Mouse (Mus musculus): ENCODE results near the gene Znrd1as.
A peak's percentile ranks its signal among the peaks of the same experiment; 100 is the strongest.
"Not testable (repeated sequence)": the region's sequence is repeated elsewhere in the genome, so short reads cannot be mapped to it uniquely, and the experiment has no call there.

The Znrd1as gene

DNA sequence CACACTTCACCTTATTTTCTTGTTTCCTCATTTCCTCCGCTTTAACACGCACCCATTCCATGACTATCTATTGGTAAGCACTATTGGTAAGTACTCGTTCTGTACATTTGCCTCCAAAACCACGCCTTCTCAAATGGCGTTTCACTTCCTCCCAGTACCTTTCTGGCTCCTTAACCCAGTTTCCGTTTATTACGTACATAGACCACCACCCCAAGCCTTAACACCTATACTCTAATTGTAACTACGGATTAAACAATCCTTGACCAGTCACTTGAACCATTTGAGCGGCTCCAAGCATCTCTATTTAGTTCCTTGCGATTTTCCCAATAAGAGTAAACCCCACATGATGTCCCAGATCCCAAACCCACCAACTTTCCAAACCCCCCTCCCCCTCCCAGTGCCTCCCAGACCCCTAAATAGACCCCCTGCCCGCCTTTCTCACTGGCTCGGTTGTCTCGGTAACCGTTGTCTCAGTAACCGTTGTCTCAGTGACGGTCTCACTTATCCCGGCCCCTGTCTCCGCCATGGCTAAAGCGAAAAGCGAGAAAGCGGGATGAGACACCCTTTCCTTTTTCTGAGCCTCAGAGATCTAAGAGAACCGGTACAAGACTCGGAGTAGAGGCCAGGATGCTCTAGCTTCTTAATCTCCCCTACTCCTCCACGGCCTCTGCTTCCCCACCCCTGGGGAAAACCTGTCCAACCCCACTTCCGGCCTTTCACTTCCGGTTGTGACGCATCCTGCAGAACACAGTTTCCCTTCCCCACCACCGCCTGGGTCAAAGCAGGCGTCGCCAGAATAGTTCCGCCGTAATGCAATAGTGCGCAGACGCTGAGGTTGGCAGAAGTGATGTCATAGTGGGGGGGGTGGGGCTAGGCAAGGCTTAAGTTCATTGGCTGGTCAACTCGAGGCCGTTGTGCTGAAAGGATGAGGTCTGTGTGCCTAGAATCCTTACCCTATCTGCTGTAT is 7.1 kb upstream of the Znrd1as start, which contains the start of gene Ppp1r11:
Gene Ppp1r11 (minus strand): TSS at position 761 of the 967 bp plus-strand sequence.
- DNase-seq (ENCODE audit: low spot score), result peak; percentile 99

DNA sequence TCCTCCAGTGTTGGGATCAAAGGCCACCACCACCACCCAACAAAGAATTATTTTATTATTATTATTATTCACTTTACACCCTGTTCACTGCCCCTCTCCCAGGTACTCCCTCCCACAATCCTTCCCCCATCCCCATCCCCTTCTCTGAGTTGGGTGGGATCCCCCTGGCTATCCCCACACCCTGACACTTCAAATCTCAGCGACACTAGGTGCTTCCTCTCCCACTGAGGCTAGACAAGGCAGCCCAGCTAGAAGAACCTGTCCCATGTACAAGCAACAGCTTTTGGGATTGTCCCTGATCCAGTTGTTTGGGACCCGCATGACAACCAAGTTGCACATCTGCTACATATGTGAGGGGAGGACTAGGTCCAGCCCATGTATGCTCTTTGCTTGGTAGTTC is 5.8 kb upstream of the Znrd1as start:
- no peak for DNase-seq (ENCODE audit: low spot score)

DNA sequence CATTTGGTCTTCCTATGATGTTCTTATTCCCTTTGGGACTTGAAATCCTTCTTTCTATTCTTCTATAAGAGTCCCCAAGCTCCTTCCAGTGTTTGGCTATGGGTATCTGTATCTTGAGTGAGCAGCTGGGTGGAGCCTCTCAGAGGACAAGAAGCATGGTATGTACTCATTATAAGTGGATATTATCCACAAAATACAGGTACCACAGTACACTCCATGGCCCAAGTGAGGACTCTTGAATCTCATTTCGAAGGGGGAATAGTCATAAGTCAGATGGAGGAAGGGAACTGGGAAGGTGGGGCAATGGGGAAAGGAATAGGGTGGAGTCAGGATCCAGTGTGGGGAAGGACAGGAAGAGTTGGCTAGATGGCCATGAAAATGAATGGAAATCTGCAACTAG is 5.3 kb upstream of the Znrd1as start:
- DNase-seq (ENCODE audit: low spot score), result no peak

DNA sequence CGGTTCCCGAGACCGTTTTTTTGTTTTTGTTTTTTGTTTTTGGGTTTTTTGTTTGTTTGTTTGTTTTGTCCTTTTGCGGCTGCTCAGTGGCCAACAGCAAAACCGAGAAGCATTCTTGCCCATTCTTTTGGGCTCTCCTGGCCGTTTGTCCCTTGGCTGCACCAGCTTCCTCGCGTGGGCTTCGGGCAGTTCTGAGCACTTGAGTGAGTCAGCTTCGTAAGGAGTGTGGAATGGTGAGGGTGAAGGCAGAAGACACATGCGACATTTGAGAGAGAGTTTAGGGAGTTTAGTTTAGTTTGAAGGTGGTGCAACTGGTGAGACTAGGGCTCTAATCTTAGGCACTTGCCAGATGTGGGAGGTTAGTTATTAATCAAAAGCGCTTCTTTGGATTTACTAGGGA is 492 bp downstream of the Znrd1as start:
- no peak for DNase-seq (ENCODE audit: low spot score)

DNA sequence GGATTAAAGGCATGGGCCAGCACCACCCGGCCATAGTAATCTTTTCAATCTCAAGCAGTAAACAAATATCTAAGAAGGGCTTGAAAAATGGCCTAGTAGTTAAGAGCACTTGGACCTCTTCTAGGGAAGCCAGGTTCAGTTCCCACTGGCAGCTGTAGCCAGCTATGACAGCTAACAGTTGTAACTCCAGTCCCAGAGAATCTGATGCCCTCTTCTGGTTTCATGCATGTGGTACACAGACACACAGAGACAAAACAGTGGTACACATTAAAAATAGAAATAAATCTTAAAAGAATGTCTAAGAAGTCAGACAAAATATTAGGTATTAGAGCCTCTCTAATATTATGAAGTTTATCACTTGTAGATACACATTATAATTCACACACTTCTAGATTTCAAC is 2.7 kb downstream of the Znrd1as start:
- DNase-seq (ENCODE audit: low spot score), result no peak

DNA sequence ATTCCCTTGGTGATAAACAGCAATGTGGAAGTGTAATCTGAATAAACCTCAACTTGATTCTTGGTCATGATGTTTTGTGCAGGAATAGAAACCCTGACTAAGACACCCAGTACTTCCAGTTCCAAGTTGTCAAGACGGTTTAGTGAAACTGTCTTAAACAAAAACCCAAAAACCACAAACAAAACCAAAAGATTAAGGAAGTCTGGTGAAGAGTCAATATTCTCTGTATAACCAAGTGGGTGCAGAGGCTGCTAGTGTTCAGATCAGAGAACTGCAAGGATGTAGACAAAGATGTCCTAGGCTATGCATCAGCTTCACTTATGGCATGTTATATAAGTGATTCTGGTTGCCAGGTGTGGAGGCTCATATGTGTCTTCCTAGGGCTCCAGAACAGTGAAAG is 8.5 kb downstream of the Znrd1as start:
- no peak for DNase-seq (ENCODE audit: low spot score)

DNA sequence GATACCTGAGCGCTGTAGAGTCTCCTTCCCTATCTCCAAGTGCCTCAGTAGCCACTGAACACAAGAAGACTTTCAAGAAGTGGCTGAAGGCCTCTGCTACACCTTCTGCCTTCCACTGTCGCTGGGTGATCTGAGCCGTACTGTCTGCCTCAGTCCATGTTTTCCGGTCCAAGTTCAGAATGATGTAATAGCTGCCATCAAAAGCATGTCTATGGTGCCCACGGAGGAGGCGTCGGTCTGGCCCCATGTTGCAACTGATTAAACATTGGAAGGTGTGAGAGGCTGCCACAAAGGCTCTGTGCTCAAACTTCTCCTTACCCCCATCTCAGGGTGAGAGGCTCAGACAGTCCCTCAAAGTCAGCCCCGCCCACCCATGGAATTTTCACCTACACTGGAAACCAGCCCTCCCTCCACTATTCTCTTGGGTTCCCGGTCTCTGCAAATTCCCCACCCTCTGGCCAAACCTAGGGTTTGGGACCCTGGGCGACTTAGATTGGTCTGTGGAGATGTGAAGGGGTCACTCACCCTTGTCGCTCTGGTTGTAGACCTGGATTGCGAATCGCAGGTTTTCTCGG is 12.0 kb downstream of the Znrd1as start:
- DNase-seq (ENCODE audit: low spot score), result no peak

DNA sequence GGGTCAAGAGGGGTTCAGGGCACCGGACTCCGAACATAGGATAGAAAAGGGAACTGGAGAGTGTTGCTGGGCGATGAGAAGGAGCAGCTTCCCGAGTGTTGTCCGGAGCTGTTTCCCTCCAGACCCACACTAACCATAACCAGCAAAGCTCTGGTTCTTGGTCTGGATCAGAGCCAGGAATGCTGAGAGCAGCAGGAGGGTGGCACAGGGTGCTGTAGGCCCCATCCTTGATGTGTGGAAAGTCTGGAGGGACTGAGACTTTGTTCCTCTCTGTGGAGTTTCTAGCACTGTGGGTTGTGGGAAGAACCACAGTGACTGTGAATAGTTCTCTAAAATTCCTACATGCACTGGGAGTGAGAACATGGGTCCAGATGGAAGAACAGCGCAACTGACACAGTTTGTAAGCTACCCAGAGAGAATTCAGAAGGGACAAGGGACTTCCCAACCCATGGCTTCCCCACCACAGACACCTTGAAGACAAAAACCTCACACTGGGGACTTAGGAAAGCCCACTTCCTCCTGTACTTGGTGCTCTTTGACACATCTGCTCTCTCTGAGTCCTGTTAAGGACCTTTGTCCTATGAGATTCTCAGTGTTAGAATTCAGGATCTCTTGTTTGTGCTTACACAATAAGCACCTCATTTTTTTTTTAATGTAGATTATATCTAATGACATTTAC is 12.9 kb downstream of the Znrd1as start:
- no peak for DNase-seq (ENCODE audit: low spot score)

DNA sequence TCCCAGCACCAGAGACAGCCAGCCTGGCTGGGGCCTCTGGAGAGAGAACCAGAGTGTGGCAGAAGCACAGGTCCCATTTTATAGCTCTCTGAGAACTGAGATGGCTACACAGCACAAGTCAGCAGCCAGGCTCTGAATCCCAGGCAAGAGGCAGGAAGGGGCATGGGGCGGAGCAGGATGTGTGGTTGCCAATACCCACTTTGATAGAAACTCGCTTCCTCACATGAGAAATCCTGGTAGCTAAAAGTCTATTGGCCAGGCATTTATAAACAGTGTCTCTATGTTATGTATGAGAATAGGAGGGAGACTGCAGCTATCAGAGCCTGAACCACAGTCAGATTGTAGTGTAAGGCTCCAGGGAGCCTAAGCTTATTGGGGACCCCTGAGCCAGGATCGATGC is 14.4 kb downstream of the Znrd1as start:
- DNase-seq (ENCODE audit: low spot score), result no peak

DNA sequence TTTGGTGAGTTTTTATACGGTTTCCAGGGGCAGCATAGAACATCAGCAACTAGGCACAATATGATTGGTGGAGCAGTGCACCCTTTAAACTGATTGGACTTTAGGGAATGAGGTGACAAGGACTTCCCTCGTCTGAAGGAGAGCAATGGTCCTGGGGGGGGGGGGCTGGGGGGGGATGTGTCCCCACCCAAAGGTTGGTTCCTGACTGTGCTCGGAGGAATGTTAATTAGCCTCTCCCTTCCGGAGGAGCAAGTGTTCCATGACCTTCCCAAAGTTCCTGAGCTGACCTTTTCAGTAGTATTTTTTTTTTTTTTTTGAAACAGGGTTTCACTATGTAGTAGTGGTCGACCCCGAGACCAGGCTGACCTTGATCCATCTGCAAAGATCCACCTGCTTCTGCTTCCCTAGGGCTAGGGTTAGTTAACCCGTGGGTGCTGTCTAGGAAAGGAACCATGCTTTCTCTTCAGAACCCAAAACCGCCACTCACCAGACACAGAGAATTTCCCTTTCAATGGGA is 14.9 kb downstream of the Znrd1as start:
- no peak for DNase-seq (ENCODE audit: low spot score)

DNA sequence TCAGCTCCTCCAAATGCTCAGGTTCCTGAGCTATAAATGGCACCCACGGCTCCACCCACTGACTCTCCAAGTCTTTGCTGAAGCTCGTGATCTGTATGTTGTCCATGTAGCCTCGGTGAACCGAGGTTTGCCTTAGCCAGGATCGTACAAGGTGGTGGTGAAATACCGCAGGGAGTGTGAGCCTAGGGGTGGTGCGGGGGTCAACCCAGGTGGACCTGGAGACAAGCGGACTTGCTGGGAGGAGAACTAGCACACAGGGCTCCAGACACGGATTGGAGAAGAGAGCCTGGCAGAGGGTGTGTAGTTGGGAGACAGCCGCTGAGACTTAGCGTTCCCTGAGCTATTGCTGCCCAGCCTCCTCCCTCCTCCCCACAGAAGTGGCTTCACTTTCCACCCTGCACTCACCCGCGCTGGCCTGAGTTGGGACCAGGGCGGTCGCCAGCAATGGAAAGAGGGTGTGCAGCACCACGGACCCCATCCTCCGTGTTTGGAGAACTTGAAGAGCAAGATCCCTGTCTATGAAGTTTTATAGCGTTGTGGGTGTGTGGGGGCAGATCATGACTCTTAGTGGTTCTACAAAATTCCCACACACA is 22.9 kb downstream of the Znrd1as start, which contains the start of gene 2410137M14Rik:
Gene 2410137M14Rik (minus strand): TSS at position 17 of the 593 bp plus-strand sequence.
- DNase-seq (ENCODE audit: low spot score), result peak; percentile 17

DNA sequence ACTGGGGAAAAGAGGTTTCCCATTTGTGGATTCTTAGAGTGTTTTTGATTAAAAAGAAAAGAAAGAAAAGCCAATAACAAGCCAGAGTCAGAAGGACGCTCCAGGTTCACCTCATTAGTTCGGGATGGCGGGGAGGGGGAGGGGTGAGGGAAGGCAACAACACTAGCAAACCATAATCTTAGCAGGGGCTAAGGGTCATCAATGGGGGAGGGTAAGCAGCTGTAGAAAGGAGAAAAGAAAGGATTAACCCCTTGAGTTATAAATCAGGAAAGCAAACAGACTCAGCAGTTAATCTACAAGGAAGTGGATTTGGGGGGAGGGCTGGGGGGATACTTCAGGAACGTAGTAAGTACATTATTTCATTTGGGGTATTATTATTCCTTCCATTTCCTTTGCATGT is 23.5 kb downstream of the Znrd1as start:
- peak; percentile 55 for DNase-seq (ENCODE audit: low spot score)

DNA sequence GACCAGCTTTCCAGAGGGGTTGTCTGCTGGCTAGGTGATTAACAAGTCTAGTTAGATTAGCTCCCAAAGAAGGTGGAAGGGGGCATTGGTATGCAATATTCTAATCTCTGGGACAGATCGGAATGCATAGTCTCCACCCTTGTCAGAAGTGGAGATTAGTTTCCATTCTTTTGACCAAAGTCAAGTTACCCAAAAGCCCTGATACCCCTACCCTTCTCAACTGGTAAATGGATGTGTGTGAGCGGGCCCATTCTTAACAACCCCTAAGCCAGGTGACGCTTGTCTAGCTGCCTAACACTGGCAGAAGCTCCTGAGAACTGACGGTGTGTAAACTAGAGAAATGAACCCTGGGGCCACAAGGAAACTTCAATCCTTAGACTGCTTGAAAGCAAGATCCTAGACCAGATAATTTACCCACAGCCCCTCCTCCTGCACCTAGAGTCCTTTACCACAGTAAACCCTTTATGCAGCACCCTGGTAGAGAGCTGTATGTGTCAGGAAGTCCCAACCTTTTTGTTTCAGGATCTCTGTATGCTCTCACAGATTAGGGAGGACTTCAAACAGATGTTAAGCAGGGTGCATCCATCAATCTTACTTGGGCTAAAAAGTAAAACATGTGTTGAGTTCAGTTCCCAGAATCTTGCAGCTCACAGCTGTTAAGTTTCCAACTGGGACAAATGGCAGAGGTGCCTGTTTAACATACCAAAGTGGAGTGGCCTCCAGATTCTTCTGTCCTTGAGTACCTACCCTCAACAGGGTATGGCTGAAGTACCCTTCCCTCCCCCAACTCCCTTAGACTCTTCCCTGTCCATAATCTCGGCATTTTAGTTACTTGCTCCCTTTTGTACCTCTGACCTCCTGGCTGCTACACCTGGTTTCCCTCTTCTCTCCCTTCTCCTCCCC is 24.1 kb downstream of the Znrd1as start:
- DNase-seq (ENCODE audit: low spot score), result peak; percentile 15

DNA sequence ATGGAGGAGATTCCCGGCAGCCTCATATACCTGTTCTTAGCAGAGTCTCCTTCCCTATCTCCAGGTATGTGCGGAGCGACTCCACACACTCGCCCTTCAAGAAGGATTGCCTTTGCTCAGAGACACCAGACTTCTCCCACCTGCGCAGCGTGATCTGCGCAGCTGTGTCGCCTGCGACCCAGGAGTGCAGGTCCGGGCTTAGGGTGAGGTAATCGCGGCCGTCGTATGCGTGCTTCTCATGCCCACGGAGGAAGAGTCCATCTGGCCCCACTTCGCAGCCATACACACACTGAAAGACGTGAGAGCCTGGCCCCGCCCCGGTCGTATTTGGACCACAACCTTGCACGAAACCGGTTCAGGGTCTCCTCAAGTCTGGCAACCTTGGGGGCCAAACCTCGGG is 30.1 kb downstream of the Znrd1as start:
- DNase-seq (ENCODE audit: low spot score), result no peak

DNA sequence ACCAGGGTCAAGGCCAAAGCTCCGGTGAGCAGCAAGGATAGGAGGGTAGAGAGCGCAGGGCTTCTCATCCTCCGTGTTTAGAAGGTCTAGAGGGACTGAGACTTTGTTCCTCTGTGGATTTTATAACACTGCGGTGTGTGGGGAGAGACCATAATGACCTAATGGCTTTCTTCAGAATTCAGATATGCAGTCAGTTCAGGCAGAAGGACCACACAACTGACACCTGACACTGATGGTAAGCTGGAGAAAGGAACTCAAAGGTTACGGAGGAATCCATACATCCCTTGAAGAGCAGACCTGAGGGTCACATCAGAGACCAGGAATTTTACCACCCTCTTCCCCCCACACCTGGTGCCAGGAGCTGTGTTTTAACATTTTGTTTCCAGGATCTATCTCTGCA is 31.0 kb downstream of the Znrd1as start, which contains the start of gene H2-M5:
Gene H2-M5 (minus strand): TSS at position 101 of the 400 bp plus-strand sequence.
- DNase-seq (ENCODE audit: low spot score), result no peak

DNA sequence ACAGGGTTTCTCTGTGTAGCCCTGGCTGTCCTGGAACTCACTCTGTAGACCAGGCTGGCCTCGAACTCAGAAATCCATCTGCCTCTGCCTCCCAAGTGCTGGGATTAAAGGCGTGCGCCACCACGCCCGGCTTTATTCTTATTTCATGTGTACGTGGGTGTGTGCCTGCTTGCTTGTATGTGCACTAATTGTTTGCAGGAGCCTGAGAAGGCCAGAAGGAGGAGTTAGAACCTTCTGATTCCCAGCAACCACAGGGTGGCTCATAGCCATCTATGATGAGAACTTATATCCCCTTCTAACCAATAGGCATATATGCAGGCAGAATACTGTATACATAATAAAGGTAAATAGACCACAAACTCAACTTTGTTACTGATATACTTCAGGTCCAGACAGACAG is 32.2 kb downstream of the Znrd1as start:
- DNase-seq (ENCODE audit: low spot score), result not testable (repeated sequence)

DNA sequence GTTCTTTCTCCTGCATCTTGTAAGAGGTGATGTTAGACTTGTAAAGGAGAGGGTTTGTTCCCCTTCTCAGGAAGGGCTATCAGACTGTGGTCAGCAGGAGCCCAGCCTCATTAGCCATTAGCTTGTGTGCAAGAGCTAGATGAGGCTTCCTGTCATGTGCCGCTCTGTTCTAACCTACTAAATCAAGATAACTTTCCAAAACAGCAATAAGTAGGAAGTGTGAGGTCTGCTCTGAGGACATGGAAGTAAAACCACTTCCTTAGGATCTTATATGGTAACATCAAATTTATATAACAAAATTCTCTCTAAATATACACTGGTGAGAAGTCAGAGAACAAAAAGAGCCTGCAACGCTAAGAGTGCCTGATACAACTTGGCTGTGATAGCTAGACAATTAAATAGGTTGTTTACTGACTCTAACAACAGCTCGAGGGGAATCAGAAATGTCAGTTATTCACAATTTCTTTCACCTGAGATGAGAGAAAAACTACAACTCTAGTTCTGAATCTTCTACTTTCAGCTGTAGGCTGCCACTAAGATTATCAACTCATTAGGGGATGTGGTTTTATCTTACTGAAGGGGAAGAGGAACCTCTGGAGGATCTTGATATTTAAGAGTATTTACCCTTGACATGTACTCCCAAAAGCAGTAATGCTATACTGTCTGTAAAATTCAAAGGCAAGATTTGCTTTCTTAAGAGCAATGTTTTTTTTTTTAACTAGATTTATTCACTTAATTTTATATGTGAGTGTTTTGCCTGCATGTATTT is 34.1 kb downstream of the Znrd1as start:
- no peak for DNase-seq (ENCODE audit: low spot score)

DNA sequence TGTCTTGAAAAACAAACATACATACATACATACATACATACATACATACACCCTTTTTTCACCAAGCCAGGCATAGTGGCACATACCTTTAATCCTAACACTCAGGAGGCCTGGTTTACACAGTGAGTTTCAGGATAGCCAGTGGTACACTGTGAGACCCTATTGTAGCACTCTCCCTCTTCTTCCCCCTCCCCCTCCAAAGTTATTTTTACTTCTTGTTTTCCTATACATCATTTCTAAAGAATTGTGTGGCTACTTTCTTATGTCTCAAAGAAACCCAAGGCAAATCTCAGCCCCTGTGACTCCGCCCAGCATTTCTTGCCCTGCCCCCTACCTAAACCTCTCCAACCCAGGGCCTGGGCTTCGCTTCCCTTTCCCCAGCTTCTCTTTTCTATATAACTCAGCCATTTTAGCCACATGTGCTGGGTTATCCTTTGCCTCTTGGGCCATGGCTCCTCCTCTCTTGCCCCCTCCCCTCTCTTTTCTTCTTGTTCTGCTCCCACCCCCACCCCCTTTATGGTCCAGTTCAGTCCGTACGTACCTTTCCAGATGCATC is 35.5 kb downstream of the Znrd1as start:
- DNase-seq (ENCODE audit: low spot score), result no peak

DNA sequence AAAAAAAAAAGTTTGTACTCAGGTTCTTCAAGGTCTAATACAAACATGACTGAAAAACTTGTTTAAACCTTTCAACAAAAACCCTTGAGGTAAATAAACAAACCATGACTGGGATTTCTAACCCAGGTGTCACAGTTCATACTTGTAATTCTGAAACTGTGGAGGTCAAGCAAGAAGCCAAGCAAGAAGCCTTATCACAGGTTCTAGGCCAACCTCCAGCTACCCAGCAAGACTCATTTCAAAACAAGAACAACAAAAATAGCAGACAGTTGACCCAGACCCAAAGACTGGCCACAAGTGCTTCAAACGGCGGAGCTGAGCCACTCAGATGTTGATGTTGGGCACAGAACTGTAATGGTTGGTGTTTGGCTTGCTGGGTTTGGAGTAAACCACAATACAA is 36.1 kb downstream of the Znrd1as start:
- DNase-seq (ENCODE audit: low spot score), result no peak

DNA sequence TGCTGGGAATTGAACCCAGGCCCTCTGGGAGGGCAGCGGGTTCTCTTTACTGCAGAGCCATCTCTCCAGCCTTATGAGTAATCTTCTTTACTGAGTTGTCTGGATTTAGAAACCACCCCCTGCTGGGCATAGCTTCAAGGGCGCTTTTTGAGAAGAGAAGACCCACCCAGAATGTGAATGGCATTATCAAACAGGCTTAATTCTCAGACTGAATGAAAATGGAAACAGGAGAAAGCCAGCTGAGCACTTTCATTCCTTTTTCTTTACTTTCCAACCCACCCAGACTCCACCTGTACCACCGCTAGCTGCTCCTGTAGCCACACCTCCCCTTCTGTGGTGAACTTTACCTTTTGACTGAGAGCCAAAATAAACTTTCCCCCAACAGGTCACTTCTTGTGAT is 37.1 kb downstream of the Znrd1as start:
- no peak for DNase-seq (ENCODE audit: low spot score)

Measured in embryo, embryonic 10.5 days (tissue).